Mouse (Mus musculus) NIH3T3 (cell line): Measurements from ENCODE around the gene Anp32e.
"Not testable (repeated sequence)": the region's sequence is repeated elsewhere in the genome, so short reads cannot be mapped to it uniquely, and the experiment has no call there.

Source experiments
- DNase-seq: peaks from one replicate; pipeline ENCODE4 v3.0.0-alpha.2; 2012; ENCODE audit warnings: low read depth

Anp32e gene

DNA sequence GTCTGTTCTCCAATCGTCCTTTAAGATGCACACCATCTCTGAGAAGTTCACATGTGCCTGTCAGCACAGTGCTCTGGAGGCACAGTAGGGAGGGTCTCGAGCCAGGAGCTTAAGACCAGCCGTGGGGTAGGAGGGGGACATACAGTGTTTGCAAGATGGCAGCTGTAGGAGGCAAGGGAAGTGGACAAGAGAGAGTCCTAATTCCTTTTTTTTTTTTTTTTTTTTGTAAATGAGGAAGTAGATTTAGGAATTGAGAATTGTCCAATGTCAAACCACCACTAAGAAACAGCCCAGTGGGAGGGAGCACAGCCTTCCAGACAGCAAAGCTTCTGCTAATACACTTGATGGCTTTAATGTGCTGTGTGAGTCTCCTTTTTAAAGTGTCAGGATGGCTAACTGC lies 48.0 kb downstream of the Anp32e start:
- no peak for DNase-seq

DNA sequence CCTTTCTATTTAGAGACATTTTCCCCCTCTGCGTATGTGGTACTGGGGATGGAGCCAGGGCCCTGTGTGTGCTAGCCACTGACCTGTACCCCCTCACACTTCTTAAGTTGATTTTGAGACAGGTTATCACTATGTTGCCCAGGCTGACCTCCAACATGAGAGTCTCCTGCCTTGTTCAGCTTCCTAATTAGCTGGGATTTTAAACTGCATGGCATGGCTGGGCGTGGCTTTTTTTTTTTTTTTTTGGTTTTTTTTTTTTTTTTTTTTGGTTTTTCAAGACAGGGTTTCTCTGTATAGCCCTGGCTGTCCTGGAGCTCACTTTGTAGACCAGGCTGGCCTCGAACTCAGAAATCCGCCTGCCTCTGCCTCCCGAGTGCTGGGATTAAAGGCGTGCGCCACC lies 48.5 kb downstream of the Anp32e start:
- not testable (repeated sequence) for DNase-seq

- peak; percentile 61 for DNase-seq
Measured at GRCm38 (mm10) chr3:95978265-95978664, 49.2 kb downstream of the Anp32e start.

DNA sequence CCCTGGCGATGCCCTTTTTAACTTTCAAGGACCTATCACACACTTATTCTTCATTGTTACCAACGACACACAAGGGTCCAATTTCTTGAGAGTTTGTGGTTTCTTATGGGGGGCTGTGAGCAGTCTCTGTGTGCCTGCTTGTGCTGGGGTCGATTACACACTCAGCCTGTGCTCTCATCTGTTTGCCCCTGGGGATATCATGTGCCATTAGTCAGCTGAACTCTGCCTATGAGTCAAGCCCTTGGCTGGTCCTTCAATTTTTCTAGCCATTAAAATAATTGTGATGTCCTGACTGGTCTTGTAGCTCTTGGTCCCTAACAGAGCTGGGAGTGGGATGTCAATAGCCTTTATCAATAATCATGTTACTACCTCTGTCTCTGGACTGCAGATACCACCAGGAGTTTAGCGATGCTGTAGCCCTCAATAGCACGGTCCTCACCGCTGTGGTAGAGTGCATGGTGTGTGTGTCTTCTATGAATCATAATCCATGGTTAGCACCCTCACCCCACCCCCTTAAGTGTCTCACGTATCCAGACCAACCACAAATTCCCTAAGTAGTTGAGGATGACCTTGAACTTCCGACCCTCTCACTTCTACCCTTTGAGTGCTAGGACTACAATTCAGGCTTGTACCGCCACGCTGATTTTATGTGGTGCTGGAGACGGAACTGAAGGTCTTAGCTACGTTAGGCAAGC lies 51.4 kb downstream of the Anp32e start:
- peak; percentile 63 for DNase-seq

DNA sequence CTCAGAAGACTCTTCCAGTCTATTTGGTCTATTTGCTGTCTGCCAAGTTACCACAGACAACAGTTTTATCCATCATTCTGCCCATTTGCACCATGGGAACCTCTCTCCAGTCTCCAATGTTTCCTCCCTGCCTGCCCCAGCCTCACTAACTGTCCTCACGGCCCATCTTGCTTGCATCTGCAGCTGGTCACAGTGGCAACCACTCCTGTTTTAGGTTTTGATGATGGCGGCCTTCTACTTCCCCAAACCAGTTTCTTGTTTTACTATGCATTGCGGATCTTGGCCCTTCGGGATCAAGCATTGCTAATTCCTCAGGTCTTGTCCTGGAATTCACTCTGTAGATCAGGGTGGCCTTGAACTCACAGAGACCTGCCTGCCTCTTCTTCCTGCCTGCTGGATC lies 53.1 kb downstream of the Anp32e start:
- no peak for DNase-seq

DNA sequence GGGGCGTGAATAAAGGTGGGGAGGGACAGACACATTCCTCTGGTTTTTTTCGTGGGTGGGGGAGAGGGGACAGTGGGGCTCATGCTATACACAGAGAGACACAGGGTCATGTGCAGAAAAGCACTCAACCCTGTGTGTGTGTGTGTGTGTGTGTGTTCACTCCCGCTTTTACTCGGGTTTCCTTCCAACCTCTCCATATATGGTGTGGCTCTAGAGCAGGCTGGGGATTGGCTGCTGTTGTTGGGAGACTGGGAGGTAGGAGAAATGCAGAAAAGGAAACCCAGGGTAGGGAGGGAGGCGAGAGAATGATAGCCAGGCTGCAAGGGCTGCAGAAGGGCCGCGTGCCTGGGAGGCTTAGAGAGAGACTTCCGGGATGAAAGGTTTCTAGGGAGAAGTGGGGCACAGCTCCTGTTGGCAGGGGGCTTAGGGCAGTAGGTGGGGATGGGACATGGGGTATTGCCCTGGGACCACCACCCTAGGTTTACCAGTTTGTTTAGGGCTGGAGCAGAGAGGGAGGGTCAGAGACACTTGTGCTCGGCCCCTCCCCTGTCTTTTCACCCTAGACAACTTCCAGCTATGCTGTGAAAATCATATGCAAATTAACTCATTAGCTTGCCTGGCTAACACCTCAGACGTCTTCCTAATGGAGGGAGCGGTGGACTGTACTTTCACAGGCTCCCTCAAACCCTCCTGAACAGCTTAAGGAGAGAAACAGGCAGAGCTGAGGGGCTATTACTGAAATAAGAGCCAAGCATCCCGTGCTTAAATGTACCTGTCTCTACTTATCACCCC lies 56.4 kb downstream of the Anp32e start:
- peak; percentile 66 for DNase-seq

- DNase-seq, result no peak
Measured at GRCm38 (mm10) chr3:95986001-95986622, 57.1 kb downstream of the Anp32e start.

GRCm38 (mm10) chr3:95986984-95987383 lies 57.9 kb downstream of the Anp32e start:
- DNase-seq, result no peak

DNA sequence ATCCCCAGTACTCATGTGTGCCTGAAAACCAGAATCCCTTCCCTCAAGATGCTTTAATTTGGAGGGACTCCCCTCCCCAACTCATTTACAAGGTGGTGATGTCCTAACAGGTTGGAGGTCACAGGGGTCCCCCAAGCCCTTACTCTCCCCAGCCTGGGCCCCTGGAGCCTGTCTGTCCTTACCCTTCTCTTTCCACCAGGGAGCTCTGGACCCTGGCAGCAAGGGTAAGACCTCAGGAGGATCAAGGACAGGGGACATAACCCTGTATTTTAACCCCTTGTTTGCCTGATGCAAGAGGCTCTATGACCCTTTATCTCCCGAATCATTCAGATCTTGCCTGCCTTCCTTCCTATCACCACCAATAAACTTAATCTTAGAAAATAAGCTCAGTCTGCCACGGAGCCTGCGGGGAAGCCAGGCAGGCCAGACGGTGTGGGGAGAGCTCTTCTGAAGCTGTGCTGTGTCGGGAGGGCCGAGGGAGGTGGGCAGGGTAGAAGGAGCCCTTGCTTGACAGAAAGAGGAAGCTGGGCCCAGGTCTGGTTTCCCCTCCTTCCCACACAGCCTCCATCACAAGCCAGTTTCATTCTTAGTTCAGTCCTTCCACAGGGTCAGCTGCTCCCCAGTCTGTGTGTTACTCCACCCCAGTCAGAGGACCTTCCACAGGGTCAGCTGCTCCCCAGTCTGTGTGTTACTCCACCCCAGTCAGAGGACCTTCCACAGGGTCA lies 58.5 kb downstream of the Anp32e start:
- DNase-seq, result no peak

GRCm38 (mm10) chr3:95988138-95988537 lies 59.1 kb downstream of the Anp32e start:
- DNase-seq, result no peak

- DNase-seq, result no peak
Measured at GRCm38 (mm10) chr3:95988969-95989368, 59.9 kb downstream of the Anp32e start.

- peak; percentile 82 for DNase-seq
Measured at GRCm38 (mm10) chr3:95990413-95990941, 61.4 kb downstream of the Anp32e start.

DNA sequence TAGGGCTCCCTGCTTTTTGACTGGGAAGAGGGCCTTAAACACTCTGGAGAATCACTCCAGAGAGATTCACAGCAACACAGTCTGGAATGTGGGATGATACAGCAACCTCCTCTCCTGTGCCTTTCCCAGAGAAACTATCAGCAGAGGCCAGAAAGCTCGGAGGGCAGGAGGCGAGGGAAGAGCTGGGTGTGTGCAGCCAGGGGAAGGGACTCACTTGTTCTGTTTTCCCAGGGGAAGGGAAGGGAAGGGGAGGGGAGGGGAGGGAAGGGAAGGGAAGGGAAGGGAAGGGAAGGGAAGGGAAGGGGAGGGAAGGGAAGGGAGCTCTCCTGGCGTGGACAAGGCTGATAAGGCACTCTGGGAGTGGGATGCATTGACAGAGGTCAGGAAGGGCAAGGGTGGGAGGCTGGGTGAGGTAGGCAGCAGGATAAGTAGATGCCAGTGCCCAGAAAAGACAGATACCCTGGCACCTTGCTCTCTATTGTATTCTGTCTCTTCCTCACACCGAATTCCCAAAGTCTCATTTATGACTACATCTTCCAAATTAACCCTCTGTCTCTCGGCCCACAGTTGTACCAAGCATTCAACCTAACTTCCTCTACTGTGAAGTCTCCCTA lies 64.1 kb downstream of the Anp32e start:
- DNase-seq, result no peak

DNA sequence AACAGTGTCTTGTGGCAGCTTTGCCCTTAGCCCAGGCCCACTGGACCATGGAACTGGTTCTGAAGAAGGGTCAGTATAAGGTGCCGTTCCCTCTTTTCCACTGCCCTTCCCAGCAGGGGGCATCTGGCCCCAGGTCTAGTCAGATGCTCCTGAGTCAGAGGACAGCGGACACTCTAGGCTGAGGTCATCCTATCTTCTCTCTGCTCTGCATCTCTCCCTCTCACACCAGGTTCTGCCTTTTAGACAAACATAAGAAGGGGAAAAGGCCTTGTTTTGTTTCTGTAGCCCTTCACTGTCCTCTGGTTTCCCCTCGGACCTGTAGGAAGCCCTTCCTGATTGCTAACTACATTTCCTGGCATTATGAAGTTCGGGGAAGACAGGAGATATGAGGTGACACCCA lies 64.8 kb downstream of the Anp32e start:
- peak; percentile 72 for DNase-seq

DNA sequence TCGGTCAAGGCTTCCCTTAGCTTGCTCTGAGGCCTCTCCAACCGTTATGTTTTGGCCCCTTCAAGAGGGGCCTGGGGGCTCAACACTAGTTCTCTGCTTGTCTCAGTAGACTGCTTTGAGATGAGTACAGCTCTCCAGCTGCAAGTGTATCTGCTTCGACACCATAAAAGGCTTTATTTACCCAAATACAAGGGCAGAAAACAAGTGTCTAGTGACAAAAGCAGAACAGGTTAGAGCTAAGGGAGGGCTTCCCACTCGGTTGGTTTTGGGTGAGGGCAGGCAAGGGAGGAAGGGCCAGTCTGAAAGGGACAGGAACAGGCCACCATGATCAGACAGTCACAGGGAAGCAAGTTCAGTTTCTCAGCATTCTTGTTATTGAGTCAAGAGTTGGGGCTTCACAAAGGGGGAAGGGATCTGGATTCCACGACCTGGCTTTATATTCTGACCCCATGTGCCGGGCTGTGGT lies 65.4 kb downstream of the Anp32e start:
- DNase-seq, result peak; percentile 42

- DNase-seq, result peak; percentile 67
Measured at GRCm38 (mm10) chr3:95994975-95995801, 66.1 kb downstream of the Anp32e start.

DNA sequence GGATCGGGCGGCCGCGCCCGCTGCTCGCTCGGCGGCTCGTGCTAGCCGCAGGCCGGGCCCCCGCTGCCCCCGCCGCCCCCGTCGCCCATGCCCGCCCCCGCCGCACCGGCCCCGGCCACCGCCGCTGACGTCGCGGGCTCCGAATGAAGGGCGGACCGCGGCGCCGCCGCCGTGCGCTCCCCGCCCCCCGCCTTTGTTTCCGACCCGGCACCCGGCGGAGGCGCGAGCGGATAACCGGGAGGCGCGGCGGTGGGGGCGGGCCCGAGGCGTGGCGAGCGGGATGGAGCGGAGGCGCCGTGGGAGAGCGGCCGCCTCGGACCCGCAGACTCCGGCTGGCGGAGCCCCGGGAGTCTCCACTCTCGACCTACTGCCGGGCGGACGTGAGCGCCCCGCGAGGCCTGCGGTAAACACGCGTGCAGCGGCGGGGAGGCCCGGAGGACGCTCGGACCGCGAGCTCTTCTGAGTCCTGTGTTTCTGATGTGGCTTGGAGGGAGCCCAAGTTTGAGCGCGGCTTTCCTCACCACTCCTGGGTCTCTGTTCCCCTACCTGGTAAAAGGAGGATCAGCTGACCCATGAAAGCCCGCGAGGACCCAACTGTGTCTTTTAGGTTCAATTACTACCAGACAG lies 66.9 kb downstream of the Anp32e start, which contains the start of gene Plekho1:
Plekho1 (minus strand) TSS at position 200 of the 627 bp plus-strand sequence.
- DNase-seq, result peak; percentile 68

- peak; percentile 19 for DNase-seq
Measured at GRCm38 (mm10) chr3:95996451-95997073, 67.5 kb downstream of the Anp32e start.
